Mouse (Mus musculus) ZHBTc4 (cell line): ENCODE results near the gene Tspan14.
A peak's percentile ranks its signal among the peaks of the same experiment; 100 is the strongest.

Experiments used
- DNase-seq: peaks from one replicate; pipeline ENCODE4 v3.0.0-alpha.2; 2011; ENCODE audit warnings: low read depth, low spot score

The Tspan14 gene

GRCm38 (mm10) chr14:40919521-40919920, 47.1 kb downstream of the Tspan14 start:
- no peak for DNase-seq

- no peak for DNase-seq
Measured at GRCm38 (mm10) chr14:40918477-40918876, 48.1 kb downstream of the Tspan14 start.

GRCm38 (mm10) chr14:40917632-40918031, 49.0 kb downstream of the Tspan14 start:
- peak; percentile 91 for DNase-seq

GRCm38 (mm10) chr14:40916667-40917066, 49.9 kb downstream of the Tspan14 start:
- DNase-seq: peak; percentile 72

- DNase-seq: no peak
Measured at GRCm38 (mm10) chr14:40915838-40916237, 50.8 kb downstream of the Tspan14 start.

GRCm38 (mm10) chr14:40914701-40915100, 51.9 kb downstream of the Tspan14 start:
- no peak for DNase-seq

- no peak for DNase-seq
Measured at GRCm38 (mm10) chr14:40913709-40914108, 52.9 kb downstream of the Tspan14 start.

- no peak for DNase-seq
Measured at GRCm38 (mm10) chr14:40911529-40911928, 55.1 kb downstream of the Tspan14 start.

- no peak for DNase-seq
Measured at GRCm38 (mm10) chr14:40908763-40909162, 57.8 kb downstream of the Tspan14 start.

GRCm38 (mm10) chr14:40906770-40907169, 59.8 kb downstream of the Tspan14 start:
- DNase-seq: no peak

GRCm38 (mm10) chr14:40905813-40906212, 60.8 kb downstream of the Tspan14 start:
- DNase-seq: no peak

- DNase-seq: peak; percentile 42
Measured at GRCm38 (mm10) chr14:40902307-40903055, 64.1 kb downstream of the Tspan14 start.

GRCm38 (mm10) chr14:40900267-40900666, 66.3 kb downstream of the Tspan14 start:
- no peak for DNase-seq

- peak; percentile 68 for DNase-seq
Measured at GRCm38 (mm10) chr14:40897916-40898315, 68.7 kb downstream of the Tspan14 start.

- DNase-seq: no peak
Measured at GRCm38 (mm10) chr14:40895681-40896080, 70.9 kb downstream of the Tspan14 start.

- peak; percentile 95 for DNase-seq
Measured at GRCm38 (mm10) chr14:40894576-40895247, 71.9 kb downstream of the Tspan14 start.

- peak; percentile 78 for DNase-seq
Measured at GRCm38 (mm10) chr14:40893884-40894283, 72.7 kb downstream of the Tspan14 start.

- DNase-seq: no peak
Measured at GRCm38 (mm10) chr14:40893196-40893595, 73.4 kb downstream of the Tspan14 start, which contains the start of gene Sh2d4b. Sh2d4b (minus strand) TSS chr14:40893266.

GRCm38 (mm10) chr14:40892326-40892825, 74.2 kb downstream of the Tspan14 start:
- peak; percentile 93 for DNase-seq

GRCm38 (mm10) chr14:40891506-40891905, 75.1 kb downstream of the Tspan14 start:
- peak; percentile 69 for DNase-seq

- DNase-seq: no peak
Measured at GRCm38 (mm10) chr14:40889704-40890103, 76.9 kb downstream of the Tspan14 start.

GRCm38 (mm10) chr14:40889181-40889580, 77.4 kb downstream of the Tspan14 start:
- no peak for DNase-seq
